Mouse (Mus musculus): ENCODE measurements at regions not wholly inside any gene's neighbourhood (a gene's known extent, or its start where the extent isn't known, plus 50 kb on each side); places are given as distances from the start of the nearest gene placed in this dataset.

DNA sequence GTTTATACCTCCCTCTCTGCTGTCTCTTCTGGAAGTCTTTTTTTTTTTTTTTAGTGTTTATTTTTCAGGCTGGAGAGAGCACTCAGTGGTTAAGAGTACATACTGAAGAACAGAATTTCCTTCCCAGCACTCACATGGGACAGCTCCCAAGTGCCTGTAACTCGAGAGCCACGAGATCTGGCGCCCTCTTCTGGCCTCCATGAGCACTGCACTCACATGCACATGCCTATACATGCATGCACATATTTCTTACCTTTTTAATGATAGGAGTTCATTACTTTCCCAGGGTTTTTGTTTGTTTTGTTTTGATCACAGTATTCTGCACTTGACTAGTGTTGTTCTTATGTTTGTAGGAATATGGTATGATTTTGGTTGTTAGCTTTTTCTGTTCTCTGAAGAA lies 139.5 kb upstream of the Fmo9 start:
- TF ChIP-seq POLR2A (IDR thresholded peaks at IDR 0.05; ENCODE audit: control insufficient read depth, extremely low read depth, insufficient read depth, low read length, poor library complexity): no peak
- 0 out of 2 replicates have a peak, but pooled peaks have one; percentile 26 for TF ChIP-seq CTCF (IDR thresholded peaks at IDR 0.05; ENCODE audit: borderline replicate concordance, control insufficient read depth, extremely low read depth, insufficient read depth, low read length, poor library complexity)
